Mouse (Mus musculus) midbrain, postnatal 0 days (tissue): Measurements from ENCODE around the gene A130010J15Rik. TPM values are rescaled to one million over a fixed set of nuclear protein-coding genes. Genes with fewer than 3 reads are reported as not detected.

Source experiments
- ATAC-seq: fragments of 200-750 bp; cut with Nextera tagmentation; 2 replicates; pipeline ENCODE4 v1.8.0; 2017; ENCODE audit warnings: moderate number of reproducible peaks, mild to moderate bottlenecking, moderate TSS enrichment, moderate library complexity; ENCODE audit not compliant: low FRiP score
- DNase-seq: peaks from one replicate; pipeline ENCODE4 v3.0.0-alpha.2; 2015; ENCODE audit warnings: low spot score
- H3K27ac ChIP-seq: fragments of 300-500 bp; sonication (generic); 2 replicates; pipeline ENCODE4 v1.5.1; 2014; ENCODE audit warnings: low read depth, mild to moderate bottlenecking, low read length, mixed read lengths
- H3K27me3 ChIP-seq: fragments of 300-500 bp; sonication (generic); 2 replicates; pipeline ENCODE4 v1.6.1; 2014; ENCODE audit warnings: low read length, control low read depth, mixed read lengths; ENCODE audit not compliant: insufficient read depth
- H3K36me3 ChIP-seq: fragments of 300-500 bp; sonication (generic); 2 replicates; pipeline ENCODE4 v1.6.1; 2014; ENCODE audit warnings: low read length, control low read depth, mixed read lengths; ENCODE audit not compliant: insufficient read depth
- H3K4me1 ChIP-seq: fragments of 300-500 bp; sonication (generic); 2 replicates; pipeline ENCODE4 v1.6.1; 2014; ENCODE audit warnings: mild to moderate bottlenecking, control low read depth, antibody characterized with exemption, low read length, mixed read lengths; ENCODE audit not compliant: insufficient read depth
- H3K4me2 ChIP-seq: fragments of 300-500 bp; sonication (generic); 2 replicates; pipeline ENCODE4 v1.6.1; 2014; ENCODE audit warnings: low read depth, mild to moderate bottlenecking, low read length, mixed read lengths; ENCODE audit not compliant: poor library complexity, severe bottlenecking
- H3K4me3 ChIP-seq: fragments of 300-500 bp; sonication (generic); 2 replicates; pipeline ENCODE4 v1.5.1; 2014; ENCODE audit warnings: low read depth, mild to moderate bottlenecking, low read length, moderate library complexity
- H3K9ac ChIP-seq: fragments of 300-500 bp; sonication (generic); replicated peaks from 2 replicates; pipeline ENCODE4 v1.6.1; 2014; ENCODE audit warnings: mild to moderate bottlenecking, low read length, moderate library complexity, mixed read lengths; ENCODE audit not compliant: poor library complexity, severe bottlenecking
- H3K9me3 ChIP-seq: fragments of 300-500 bp; sonication (generic); 2 replicates; pipeline ENCODE4 v1.6.1; 2016; ENCODE audit warnings: low read length, control low read depth
- CTCF ChIP-seq: IDR thresholded peaks from 2 replicates; pipeline ENCODE4 v1.5.1; 2016; ENCODE audit warnings: antibody characterized with exemption, mild to moderate bottlenecking
- WGBS: fragments of 180-500 bp; shearing (Covaris S2); extraction: QIAGEN DNeasy Blood & Tissue Kit; methylation state at CpG from one replicate; pipeline ENCODE4 v1.1.7; 2014; 5-methylcytosine and 5-hydroxymethylcytosine counted together
- polyA plus RNA-seq: library from polyadenylated mRNA; unstranded; fragments of >200 nt; fragmentation: Nextera tagmentation; extraction: Ambion mirVana; gene quantifications from 2 replicates; pipeline ENCODE4 v1.2.1, GENCODE M21; 2015
- total RNA-seq: library from RNA; depleted of rRNA; stranded (reverse); fragments of >200 nt; gene quantifications from 2 replicates; pipeline ENCODE4 v1.2.3, GENCODE M21; 2014; rRNA removed

The A130010J15Rik gene
- total RNA-seq = 10.5 and 19.5 TPM in 2 replicates
- 10.0 and 10.1 TPM in 2 replicates for polyA plus RNA-seq

GRCm38 (mm10) chr1:193167746-193168145, at the start of gene A130010J15Rik:
TSS of gene A130010J15Rik (plus strand) at chr1:193168046.
- Histone ChIP-seq H3K36me3 (no peaks in the 10 kb centered on the region), H3K4me1 (peaks cover 3% of the 10 kb centered on the region; the same call in 1 of the 2 replicates), H3K27ac (no peak within 1 kb of the TSS), H3K9me3 (no peaks in the 10 kb centered on the region), H3K9ac (no peak within 1 kb of the TSS), H3K27me3 (no peaks in the 10 kb centered on the region), H3K4me3 (no peak within 1 kb of the TSS), H3K4me2 (no peak within 1 kb of the TSS)
- DNase-seq = no peak
- no peak for ATAC-seq
- TF ChIP-seq CTCF = no peak
- WGBS = 95% methylated on average over 3 of the region's 3 CpGs

GRCm38 (mm10) chr1:193122793-193123192, 45.1 kb upstream of the A130010J15Rik start:
- Histone ChIP-seq H3K4me2 (no peak overlapping the region), H3K27ac (no peak overlapping the region), H3K9me3 (no peaks in the 10 kb centered on the region), H3K9ac (no peak overlapping the region), H3K4me3 (no peak overlapping the region), H3K4me1 (no peaks in the 10 kb centered on the region), H3K27me3 (no peaks in the 10 kb centered on the region), H3K36me3 (peaks cover 62% of the 10 kb centered on the region)
- WGBS = 92% methylated on average over 7 of the region's 7 CpGs
- no peak for TF ChIP-seq CTCF
- DNase-seq (no peak), ATAC-seq (no peak)

GRCm38 (mm10) chr1:193123290-193123689, 44.6 kb upstream of the A130010J15Rik start:
- no peak overlapping the region for H3K4me3 ChIP-seq
- no peak overlapping the region for H3K27ac ChIP-seq
- H3K36me3 ChIP-seq = peaks cover 60% of the 10 kb centered on the region
- H3K9me3 ChIP-seq = no peaks in the 10 kb centered on the region
- no peak overlapping the region for H3K9ac ChIP-seq
- no peaks in the 10 kb centered on the region for H3K27me3 ChIP-seq
- ATAC-seq (no peak), DNase-seq (no peak)
- H3K4me2 ChIP-seq = no peak overlapping the region
- no peak for TF ChIP-seq CTCF
- WGBS = 89% methylated on average over 6 of the region's 6 CpGs
- no peaks in the 10 kb centered on the region for H3K4me1 ChIP-seq

GRCm38 (mm10) chr1:193125835-193126234, 42.0 kb upstream of the A130010J15Rik start:
- DNase-seq (peak; percentile 40), ATAC-seq (no peak)
- Histone ChIP-seq H3K36me3 (peaks cover 40% of the 10 kb centered on the region), H3K9ac (no peak overlapping the region), H3K4me1 (0 out of 2 replicates have a peak, but pooled peaks cover 3% of the 10 kb centered on the region), H3K4me3 (no peak overlapping the region), H3K27ac (no peak overlapping the region), H3K27me3 (no peaks in the 10 kb centered on the region), H3K4me2 (no peak overlapping the region), H3K9me3 (no peaks in the 10 kb centered on the region)
- WGBS = 65% methylated on average over 4 of the region's 4 CpGs
- TF ChIP-seq CTCF = peak; percentile 61

- H3K4me3 ChIP-seq = no peak overlapping the region
- DNase-seq (no peak), ATAC-seq (no peak)
- H3K9ac ChIP-seq = no peak overlapping the region
- no peak for TF ChIP-seq CTCF
- no peaks in the 10 kb centered on the region for H3K9me3 ChIP-seq
- H3K4me1 ChIP-seq = 0 out of 2 replicates have a peak, but pooled peaks cover 3% of the 10 kb centered on the region
- peaks cover 18% of the 10 kb centered on the region for H3K36me3 ChIP-seq
- no peak overlapping the region for H3K27ac ChIP-seq
- 91% methylated on average over 6 of the region's 6 CpGs for WGBS
- no peak overlapping the region for H3K4me2 ChIP-seq
- H3K27me3 ChIP-seq = no peaks in the 10 kb centered on the region
Observed at GRCm38 (mm10) chr1:193128055-193128454, 39.8 kb upstream of the A130010J15Rik start.

- no peak for TF ChIP-seq CTCF
- no peaks in the 10 kb centered on the region for H3K9me3 ChIP-seq
- H3K27ac ChIP-seq = no peak overlapping the region
- H3K4me2 ChIP-seq = peak overlapping the region; percentile 57
- peak overlapping the region; percentile 76 for H3K9ac ChIP-seq
- peak overlapping the region; percentile 90 for H3K4me3 ChIP-seq
- H3K4me1 ChIP-seq = 0 out of 2 replicates have a peak, but pooled peaks cover 3% of the 10 kb centered on the region
- no peaks in the 10 kb centered on the region for H3K27me3 ChIP-seq
- ATAC-seq (no peak), DNase-seq (no peak)
- H3K36me3 ChIP-seq = peaks cover 11% of the 10 kb centered on the region
- WGBS = 33% methylated on average over 5 of the region's 5 CpGs
Observed at GRCm38 (mm10) chr1:193129321-193129720, 38.5 kb upstream of the A130010J15Rik start.
